Mouse (Mus musculus): Measurements from ENCODE around the gene Sestd1. TPM values are rescaled to one million over a fixed set of nuclear protein-coding genes. Genes with fewer than 3 reads are reported as not detected.

The Sestd1 gene
- polyA plus RNA-seq, 1 experiment from 2014 or later = 14.1 TPM

GRCm38 (mm10) chr2:77245806-77246205 lies 34.6 kb downstream of the Sestd1 start:
- Histone ChIP-seq H3K4me3 (replicated peaks; ENCODE audit: low read length) (no peak overlapping the region), H3K27me3 (ENCODE audit: control insufficient read depth, insufficient read depth, low read length) (no peaks in the 10 kb centered on the region), H3K9ac (ENCODE audit: low read length) (no peak overlapping the region), H3K27ac (ENCODE audit: low read length) (peak overlapping the region; percentile 43; the same call in 1 of the 2 replicates), H3K36me3 (ENCODE audit: control insufficient read depth, insufficient read depth, low read length) (no peaks in the 10 kb centered on the region; the same call in 1 of the 2 replicates), H3K4me1 (ENCODE audit: control insufficient read depth, insufficient read depth, low read length) (no peaks in the 10 kb centered on the region), H3K4me2 (ENCODE audit: low read depth, low read length) (no peak overlapping the region), H3K9me3 (replicated peaks; ENCODE audit: control insufficient read depth, low read length) (no peaks in the 10 kb centered on the region)
- peak; percentile 60; the same call in 1 of the 2 replicates for ATAC-seq (ENCODE audit: insufficient read depth, low FRiP score)
- 55% methylated on average over 3 of the region's 3 CpGs for WGBS

GRCm38 (mm10) chr2:77242248-77242647 lies 38.1 kb downstream of the Sestd1 start:
- no peak overlapping the region for H3K9ac ChIP-seq (ENCODE audit: low read length)
- ATAC-seq (ENCODE audit: insufficient read depth, low FRiP score) = no peak
- WGBS = 82% methylated on average over 6 of the region's 6 CpGs

GRCm38 (mm10) chr2:77238607-77239006 lies 41.8 kb downstream of the Sestd1 start:
- Histone ChIP-seq H3K27me3 (ENCODE audit: control insufficient read depth, insufficient read depth, low read length) (no peaks in the 10 kb centered on the region), H3K36me3 (ENCODE audit: control insufficient read depth, insufficient read depth, low read length) (no peaks in the 10 kb centered on the region; the same call in 1 of the 2 replicates), H3K4me2 (ENCODE audit: low read depth, low read length) (no peak overlapping the region), H3K4me1 (ENCODE audit: control insufficient read depth, insufficient read depth, low read length) (no peaks in the 10 kb centered on the region), H3K9me3 (replicated peaks; ENCODE audit: control insufficient read depth, low read length) (no peaks in the 10 kb centered on the region), H3K27ac (ENCODE audit: low read length) (no peak overlapping the region), H3K9ac (ENCODE audit: low read length) (no peak overlapping the region), H3K4me3 (replicated peaks; ENCODE audit: low read length) (no peak overlapping the region)
- ATAC-seq (ENCODE audit: insufficient read depth, low FRiP score) = no peak
- WGBS = 84% methylated on average over 3 of the region's 3 CpGs

More at GRCm38 (mm10) chr2:77242248-77242647, 38.1 kb downstream of the Sestd1 start:
- H3K4me1 ChIP-seq (ENCODE audit: control insufficient read depth, insufficient read depth, low read length) = no peaks in the 10 kb centered on the region
- no peaks in the 10 kb centered on the region for H3K9me3 ChIP-seq (replicated peaks; ENCODE audit: control insufficient read depth, low read length)
- H3K27ac ChIP-seq (ENCODE audit: low read length) = no peak overlapping the region
- H3K4me3 ChIP-seq (replicated peaks; ENCODE audit: low read length) = no peak overlapping the region
- no peaks in the 10 kb centered on the region for H3K27me3 ChIP-seq (ENCODE audit: control insufficient read depth, insufficient read depth, low read length)
- H3K4me2 ChIP-seq (ENCODE audit: low read depth, low read length) = no peak overlapping the region
- H3K36me3 ChIP-seq (ENCODE audit: control insufficient read depth, insufficient read depth, low read length) = no peaks in the 10 kb centered on the region; the same call in 1 of the 2 replicates

GRCm38 (mm10) chr2:77238046-77238445 lies 42.3 kb downstream of the Sestd1 start:
- ATAC-seq (ENCODE audit: insufficient read depth, low FRiP score) = no peak
- Histone ChIP-seq H3K36me3 (ENCODE audit: control insufficient read depth, insufficient read depth, low read length) (no peaks in the 10 kb centered on the region), H3K9me3 (replicated peaks; ENCODE audit: control insufficient read depth, low read length) (no peaks in the 10 kb centered on the region), H3K27me3 (ENCODE audit: control insufficient read depth, insufficient read depth, low read length) (no peaks in the 10 kb centered on the region), H3K4me3 (replicated peaks; ENCODE audit: low read length) (no peak overlapping the region), H3K27ac (ENCODE audit: low read length) (no peak overlapping the region), H3K9ac (ENCODE audit: low read length) (no peak overlapping the region), H3K4me1 (ENCODE audit: control insufficient read depth, insufficient read depth, low read length) (no peaks in the 10 kb centered on the region), H3K4me2 (ENCODE audit: low read depth, low read length) (no peak overlapping the region)
- 62% methylated on average over 3 of the region's 3 CpGs for WGBS

GRCm38 (mm10) chr2:77236860-77237259 lies 43.5 kb downstream of the Sestd1 start:
- 82% methylated on average over 4 of the region's 4 CpGs for WGBS
- Histone ChIP-seq H3K36me3 (ENCODE audit: control insufficient read depth, insufficient read depth, low read length) (peaks cover 4% of the 10 kb centered on the region; the same call in 1 of the 2 replicates), H3K27me3 (ENCODE audit: control insufficient read depth, insufficient read depth, low read length) (no peaks in the 10 kb centered on the region), H3K4me1 (ENCODE audit: control insufficient read depth, insufficient read depth, low read length) (no peaks in the 10 kb centered on the region), H3K27ac (ENCODE audit: low read length) (no peak overlapping the region), H3K4me2 (ENCODE audit: low read depth, low read length) (no peak overlapping the region), H3K9ac (ENCODE audit: low read length) (no peak overlapping the region), H3K4me3 (replicated peaks; ENCODE audit: low read length) (no peak overlapping the region), H3K9me3 (replicated peaks; ENCODE audit: control insufficient read depth, low read length) (no peaks in the 10 kb centered on the region)
- ATAC-seq (ENCODE audit: insufficient read depth, low FRiP score) = no peak

GRCm38 (mm10) chr2:77235896-77236295 lies 44.5 kb downstream of the Sestd1 start:
- H3K9ac ChIP-seq (ENCODE audit: low read length) = no peak overlapping the region
- WGBS = 88% methylated on average over 4 of the region's 4 CpGs
- ATAC-seq (ENCODE audit: insufficient read depth, low FRiP score) = no peak
- no peaks in the 10 kb centered on the region for H3K27me3 ChIP-seq (ENCODE audit: control insufficient read depth, insufficient read depth, low read length)
- H3K36me3 ChIP-seq (ENCODE audit: control insufficient read depth, insufficient read depth, low read length) = peaks cover 12% of the 10 kb centered on the region; the same call in 1 of the 2 replicates
- no peak overlapping the region for H3K27ac ChIP-seq (ENCODE audit: low read length)
- no peak overlapping the region for H3K4me2 ChIP-seq (ENCODE audit: low read depth, low read length)
- no peak overlapping the region for H3K4me3 ChIP-seq (replicated peaks; ENCODE audit: low read length)
- no peaks in the 10 kb centered on the region for H3K9me3 ChIP-seq (replicated peaks; ENCODE audit: control insufficient read depth, low read length)
- H3K4me1 ChIP-seq (ENCODE audit: control insufficient read depth, insufficient read depth, low read length) = no peaks in the 10 kb centered on the region

GRCm38 (mm10) chr2:77232604-77233003 lies 47.8 kb downstream of the Sestd1 start:
- Histone ChIP-seq H3K27me3 (ENCODE audit: control insufficient read depth, insufficient read depth, low read length) (no peaks in the 10 kb centered on the region), H3K9ac (ENCODE audit: low read length) (no peak overlapping the region), H3K36me3 (ENCODE audit: control insufficient read depth, insufficient read depth, low read length) (peaks cover 12% of the 10 kb centered on the region; the same call in 1 of the 2 replicates), H3K4me2 (ENCODE audit: low read depth, low read length) (no peak overlapping the region), H3K4me1 (ENCODE audit: control insufficient read depth, insufficient read depth, low read length) (no peaks in the 10 kb centered on the region), H3K27ac (ENCODE audit: low read length) (no peak overlapping the region), H3K9me3 (replicated peaks; ENCODE audit: control insufficient read depth, low read length) (no peaks in the 10 kb centered on the region), H3K4me3 (replicated peaks; ENCODE audit: low read length) (no peak overlapping the region)
- no peak for ATAC-seq (ENCODE audit: insufficient read depth, low FRiP score)
- WGBS = 90% methylated on average over 2 of the region's 2 CpGs

- Histone ChIP-seq H3K36me3 (ENCODE audit: control insufficient read depth, insufficient read depth, low read length) (no peaks in the 10 kb centered on the region), H3K27me3 (ENCODE audit: control insufficient read depth, insufficient read depth, low read length) (no peaks in the 10 kb centered on the region), H3K9ac (ENCODE audit: low read length) (no peak overlapping the region), H3K9me3 (replicated peaks; ENCODE audit: control insufficient read depth, low read length) (no peaks in the 10 kb centered on the region), H3K4me3 (replicated peaks; ENCODE audit: low read length) (no peak overlapping the region), H3K27ac (ENCODE audit: low read length) (no peak overlapping the region), H3K4me1 (ENCODE audit: control insufficient read depth, insufficient read depth, low read length) (no peaks in the 10 kb centered on the region), H3K4me2 (ENCODE audit: low read depth, low read length) (no peak overlapping the region)
- whole genome bisulfite sequencing = 86% methylated on average over 2 of the region's 2 CpGs
- no peak for ATAC-seq (ENCODE audit: insufficient read depth, low FRiP score)
Observed at GRCm38 (mm10) chr2:77220960-77221359, 59.4 kb downstream of the Sestd1 start.

- Histone ChIP-seq H3K9me3 (replicated peaks; ENCODE audit: control insufficient read depth, low read length) (no peaks in the 10 kb centered on the region), H3K27ac (ENCODE audit: low read length) (no peak overlapping the region), H3K4me3 (replicated peaks; ENCODE audit: low read length) (no peak overlapping the region), H3K27me3 (ENCODE audit: control insufficient read depth, insufficient read depth, low read length) (no peaks in the 10 kb centered on the region), H3K36me3 (ENCODE audit: control insufficient read depth, insufficient read depth, low read length) (no peaks in the 10 kb centered on the region; the same call in none of the 2 replicates), H3K4me2 (ENCODE audit: low read depth, low read length) (no peak overlapping the region), H3K4me1 (ENCODE audit: control insufficient read depth, insufficient read depth, low read length) (no peaks in the 10 kb centered on the region), H3K9ac (ENCODE audit: low read length) (no peak overlapping the region)
- 86% methylated on average over 5 of the region's 5 CpGs for WGBS
- no peak for ATAC-seq (ENCODE audit: insufficient read depth, low FRiP score)
Observed at GRCm38 (mm10) chr2:77212885-77213284, 67.5 kb downstream of the Sestd1 start.
